Comparison of ENCODE assay signal across 8 mouse cellular contexts in genomic region chr15:79243234-79244042, GRCm38 (mm10). TPM values are rescaled to one million over a fixed set of nuclear protein-coding genes. Genes with fewer than 3 reads are reported as not detected.
DNase-seq lines count a peak whose midpoint lies in the region; ATAC-seq lines count a peak whose summit lies in the region.

No protein-coding gene starts in this region.

- H3K9me3 ChIP-seq in hindbrain, embryonic 16.5 days (ENCODE audit: control insufficient read depth, low read length), result no peaks in the 10 kb centered on the region

- peak; percentile 90 for DNase-seq in T-cell, adult 2 months (ENCODE audit: low spot score)
- peak; percentile 93 to 97 for DNase-seq in cerebellum, postnatal 36 days
- DNase-seq in gastrocnemius, adult 18-20 months (ENCODE audit: low spot score), result peak; percentile 98
- DNase-seq in left cerebral cortex, adult 11 months (ENCODE audit: low spot score), result peak; percentile 97
- DNase-seq in lung, postnatal 36 days, result peak; percentile 98
- DNase-seq in retina, embryonic 14.5 days (ENCODE audit: low spot score), result peak; percentile 96
- peak; percentile 92 to 94 for DNase-seq in thymus, postnatal 36 days

- no peak overlapping the region for H3K9ac ChIP-seq in hindbrain, embryonic 16.5 days (ENCODE audit: low read depth, low read length)

- 0 out of 2 replicates have a peak overlapping the region, but pooled peaks have one; percentile 5 for H3K4me2 ChIP-seq in hindbrain, embryonic 16.5 days (ENCODE audit: low read length)

- 14% methylated on average over 10 of the region's 10 CpGs for WGBS in hindbrain, embryonic 16.5 days

- no peak overlapping the region for H3K4me3 ChIP-seq in hindbrain, embryonic 16.5 days (ENCODE audit: low read length)

- H3K36me3 ChIP-seq in hindbrain, embryonic 16.5 days (ENCODE audit: control insufficient read depth, insufficient read depth, low read length), result peaks cover 34% of the 10 kb centered on the region

- H3K4me1 ChIP-seq in hindbrain, embryonic 16.5 days (ENCODE audit: control insufficient read depth, insufficient read depth, low read depth, low read length), result peaks cover 12% of the 10 kb centered on the region

- peak overlapping the region; percentile 30 for H3K27ac ChIP-seq in hindbrain, embryonic 16.5 days (ENCODE audit: low read depth, low read length)

- ATAC-seq in hindbrain, embryonic 16.5 days, result peak; percentile 99

- H3K27me3 ChIP-seq in hindbrain, embryonic 16.5 days (replicated peaks; ENCODE audit: control insufficient read depth, insufficient read depth, low read length), result no peaks in the 10 kb centered on the region

RNA-seq across cellular contexts. Expression of gene Slc16a8, which starts 11.1 kb away (rescaled TPM):
- total RNA-seq in gastrocnemius, adult 18-20 months (2021), result under 1 TPM; 0.53 to 0.69 TPM
- 1.4 and 2.0 TPM in 2 replicates for polyA plus RNA-seq in hindbrain, embryonic 16.5 days (2015; fragmentation: Nextera tagmentation; extraction: Ambion mirVana)

RNA-seq across cellular contexts. Expression of gene Gm49486, which starts 14.2 kb away (rescaled TPM):
- total RNA-seq in gastrocnemius, adult 18-20 months (2021), result under 1 TPM; 0.55 to 0.69 TPM
- 0.87 and 1.1 TPM in 2 replicates for polyA plus RNA-seq in hindbrain, embryonic 16.5 days (2015; fragmentation: Nextera tagmentation; extraction: Ambion mirVana)

RNA-seq across cellular contexts. Expression of gene Pick1, which starts 14.5 kb away (rescaled TPM):
- 10 to 100 TPM; 33.7 to 34.8 TPM for total RNA-seq in gastrocnemius, adult 18-20 months (2021)
- polyA plus RNA-seq in hindbrain, embryonic 16.5 days (2015; fragmentation: Nextera tagmentation; extraction: Ambion mirVana), result 99.1 and 100.0 TPM in 2 replicates

RNA-seq across cellular contexts. Expression of gene Baiap2l2, which starts 41.9 kb away (rescaled TPM):
- total RNA-seq in gastrocnemius, adult 18-20 months (2021), result 1 to 10 TPM; 2.3 to 4.5 TPM
- polyA plus RNA-seq in hindbrain, embryonic 16.5 days (2015; fragmentation: Nextera tagmentation; extraction: Ambion mirVana), result 3.1 and 5.4 TPM in 2 replicates
